Mouse (Mus musculus) megakaryocyte, embryonic 14.5 days (primary cell): Measurements from ENCODE around the gene RPS10-NUDT3.

Source experiments
- FLI1 ChIP-seq: IDR thresholded peaks from 2 replicates; pipeline ENCODE4 v1.6.1; 2012; ENCODE audit warnings: low read length, inconsistent platforms, mixed read lengths
- GATA1 ChIP-seq: IDR thresholded peaks from 3 replicates; pipeline ENCODE4 v1.6.1; 2012; ENCODE audit warnings: mixed read lengths, low read length, inconsistent platforms, borderline replicate concordance

DNA sequence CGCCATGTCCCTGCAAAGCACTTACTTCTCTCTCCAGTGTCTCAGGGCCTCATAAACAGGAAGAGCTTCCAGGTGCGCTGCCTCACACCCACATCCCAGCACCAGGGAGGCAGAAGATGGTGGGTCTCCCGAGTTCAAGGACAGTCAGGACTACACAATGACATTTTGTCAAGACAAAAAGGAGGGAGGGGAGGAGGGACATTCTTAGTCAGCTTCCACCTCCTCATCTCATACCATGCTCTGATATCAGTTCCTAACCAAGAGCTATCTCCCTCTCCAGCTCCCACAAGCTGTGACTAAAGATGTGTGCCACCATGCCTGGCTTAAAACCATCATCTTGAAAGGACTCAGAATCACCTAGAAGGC, 23.5 kb downstream of the RPS10-NUDT3 start:
- TF ChIP-seq FLI1: no peak
- TF ChIP-seq GATA1: no peak
